Mouse (Mus musculus): ENCODE results near the gene Il18r1.

DNA sequence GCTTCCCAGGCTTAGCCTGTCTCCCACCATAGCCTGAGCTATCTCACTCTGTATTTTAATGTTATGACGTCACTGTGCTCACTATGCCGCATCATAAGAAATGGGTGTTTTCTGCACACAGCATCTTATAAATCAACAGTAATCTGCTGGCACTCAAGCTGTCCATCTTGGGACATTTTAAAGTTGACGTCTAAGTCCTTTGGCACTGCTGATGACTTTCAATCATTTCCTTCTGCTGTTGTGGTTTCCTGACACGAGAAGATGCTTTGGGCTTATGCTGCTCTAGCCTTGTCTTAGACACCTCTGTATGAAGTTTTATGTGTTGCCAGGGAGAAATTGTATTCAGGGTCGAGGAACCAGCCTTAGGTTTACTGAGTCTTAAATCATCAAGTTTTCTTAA is 39.2 kb downstream of the Il18r1 start:
- TF ChIP-seq EP300 (IDR thresholded peaks at IDR 0.05; ENCODE audit: insufficient read depth, low read depth, low read length) (no peak), POLR2A (IDR thresholded peaks at IDR 0.05; ENCODE audit: insufficient read depth, low read length) (no peak)

Data from ES-Bruce4 (cell line).